Mouse (Mus musculus) stomach, postnatal 0 days (tissue): ENCODE measurements around the gene Snrpg. TPM values are rescaled to one million over a fixed set of nuclear protein-coding genes. Genes with fewer than 3 reads are reported as not detected.

ENCODE experiments used
- ATAC-seq: fragments of 200-750 bp; cut with Nextera tagmentation; 2 replicates; pipeline ENCODE4 v1.8.0; 2017; ENCODE audit not compliant: low FRiP score, low TSS enrichment
- DNase-seq: peaks from one replicate; pipeline ENCODE4 v3.0.0-alpha.2; 2016; ENCODE audit warnings: low spot score
- H3K27ac ChIP-seq: fragments of 300-500 bp; sonication (generic); replicated peaks from 2 replicates; pipeline ENCODE4 v1.5.1; 2014; ENCODE audit warnings: mild to moderate bottlenecking, control low read depth
- H3K27me3 ChIP-seq: fragments of 300-500 bp; sonication (generic); 2 replicates; pipeline ENCODE4 v1.6.1; 2014; ENCODE audit warnings: low read length; ENCODE audit not compliant: control insufficient read depth, insufficient read depth
- H3K36me3 ChIP-seq: fragments of 300-500 bp; sonication (generic); 2 replicates; pipeline ENCODE4 v1.6.1; 2014; ENCODE audit warnings: low read length, mixed read lengths; ENCODE audit not compliant: control insufficient read depth, insufficient read depth
- H3K4me1 ChIP-seq: fragments of 300-500 bp; sonication (generic); replicated peaks from 2 replicates; pipeline ENCODE4 v1.6.1; 2014; ENCODE audit warnings: antibody characterized with exemption; ENCODE audit not compliant: control insufficient read depth, insufficient read depth
- H3K4me2 ChIP-seq: fragments of 300-500 bp; sonication (generic); replicated peaks from 2 replicates; pipeline ENCODE4 v1.6.1; 2014; ENCODE audit warnings: low read depth, mild to moderate bottlenecking, control low read depth, moderate library complexity
- H3K4me3 ChIP-seq: fragments of 300-500 bp; sonication (generic); 2 replicates; pipeline ENCODE4 v1.5.1; 2014; ENCODE audit warnings: low read depth, low read length, control low read depth
- H3K9ac ChIP-seq: fragments of 300-500 bp; sonication (generic); 2 replicates; pipeline ENCODE4 v1.6.1; 2014; ENCODE audit warnings: mild to moderate bottlenecking, low read length, control low read depth, mixed read lengths
- H3K9me3 ChIP-seq: fragments of 300-500 bp; sonication (generic); 2 replicates; pipeline ENCODE4 v1.6.1; 2016; ENCODE audit warnings: low read length; ENCODE audit not compliant: control insufficient read depth
- CTCF ChIP-seq: IDR thresholded peaks from 2 replicates; pipeline ENCODE4 v1.5.1; 2016; ENCODE audit warnings: antibody characterized with exemption, low read depth, mild to moderate bottlenecking, moderate library complexity
- EP300 ChIP-seq: optimal IDR thresholded peaks from 2 replicates; pipeline ENCODE3; 2016; ENCODE audit warnings: antibody characterized with exemption
- WGBS: fragments of 180-500 bp; shearing (Covaris S2); extraction: QIAGEN DNeasy Blood & Tissue Kit; methylation state at CpG from one replicate; pipeline ENCODE4 v1.1.7; 2014; 5-methylcytosine and 5-hydroxymethylcytosine counted together
- polyA plus RNA-seq: library from polyadenylated mRNA; unstranded; fragments of >200 nt; fragmentation: Nextera tagmentation; extraction: Ambion mirVana; gene quantifications from 2 replicates; pipeline ENCODE4 v1.2.1, GENCODE M21; 2015

The Snrpg gene
- polyA plus RNA-seq, 1 experiment from 2014 or later, result 277 TPM

DNA sequence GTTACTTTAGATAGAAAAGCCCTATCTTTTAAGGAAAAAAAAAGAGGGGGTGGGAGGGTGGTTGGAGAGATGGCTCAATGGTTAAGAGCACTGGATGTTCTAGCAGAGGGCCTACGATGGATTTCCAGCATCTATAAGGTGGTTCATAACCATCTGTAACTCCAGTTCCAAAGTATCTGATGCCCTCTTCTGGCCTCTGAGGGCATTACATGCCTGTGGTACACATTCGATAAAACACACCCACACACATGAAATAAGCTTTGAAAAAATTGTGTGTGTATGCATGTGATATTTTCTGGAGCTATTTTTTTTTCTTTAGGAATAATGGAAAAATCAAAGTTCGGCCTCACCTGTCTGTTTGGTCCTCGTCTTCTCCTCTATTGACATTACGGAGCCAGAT, 20.2 kb downstream of the Snrpg start:
- Histone ChIP-seq H3K9me3 (no peaks in the 10 kb centered on the region), H3K4me1 (no peaks in the 10 kb centered on the region), H3K9ac (no peak overlapping the region), H3K4me3 (no peak overlapping the region), H3K36me3 (peaks cover 30% of the 10 kb centered on the region), H3K4me2 (no peak overlapping the region), H3K27me3 (no peaks in the 10 kb centered on the region), H3K27ac (no peak overlapping the region)
- ATAC-seq (no peak), DNase-seq (no peak)
- WGBS, result 97% methylated on average over 5 of the region's 5 CpGs
- TF ChIP-seq EP300 (no peak), CTCF (peak; percentile 62)

DNA sequence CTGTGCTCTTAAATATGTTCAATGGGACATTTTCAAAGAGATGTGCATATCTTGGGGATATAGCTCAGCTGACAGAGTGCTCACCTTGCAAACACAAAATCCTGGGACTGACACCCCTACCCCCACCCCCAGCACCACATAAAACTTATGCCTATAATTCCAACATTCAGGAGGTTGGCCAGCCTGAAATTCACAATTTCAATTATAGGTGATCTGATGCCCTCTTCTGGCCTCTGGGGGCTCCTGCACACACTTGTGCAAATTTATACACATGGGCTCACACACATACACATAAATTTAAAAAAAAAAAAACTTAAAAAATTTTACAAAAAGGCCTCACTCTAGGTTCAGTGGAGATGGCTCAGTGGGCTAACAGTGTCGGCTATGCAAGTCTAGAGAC, 22.1 kb downstream of the Snrpg start:
- 100% methylated on average over 1 of the region's 1 CpGs for WGBS
- no peaks in the 10 kb centered on the region for H3K9me3 ChIP-seq
- ATAC-seq (no peak), DNase-seq (no peak)
- no peaks in the 10 kb centered on the region for H3K27me3 ChIP-seq
- no peak overlapping the region for H3K4me3 ChIP-seq
- no peaks in the 10 kb centered on the region for H3K4me1 ChIP-seq
- no peak overlapping the region for H3K4me2 ChIP-seq
- TF ChIP-seq CTCF, result peak; percentile 35
- no peak for TF ChIP-seq EP300
- no peak overlapping the region for H3K9ac ChIP-seq
- no peak overlapping the region for H3K27ac ChIP-seq
- H3K36me3 ChIP-seq, result peaks cover 25% of the 10 kb centered on the region

DNA sequence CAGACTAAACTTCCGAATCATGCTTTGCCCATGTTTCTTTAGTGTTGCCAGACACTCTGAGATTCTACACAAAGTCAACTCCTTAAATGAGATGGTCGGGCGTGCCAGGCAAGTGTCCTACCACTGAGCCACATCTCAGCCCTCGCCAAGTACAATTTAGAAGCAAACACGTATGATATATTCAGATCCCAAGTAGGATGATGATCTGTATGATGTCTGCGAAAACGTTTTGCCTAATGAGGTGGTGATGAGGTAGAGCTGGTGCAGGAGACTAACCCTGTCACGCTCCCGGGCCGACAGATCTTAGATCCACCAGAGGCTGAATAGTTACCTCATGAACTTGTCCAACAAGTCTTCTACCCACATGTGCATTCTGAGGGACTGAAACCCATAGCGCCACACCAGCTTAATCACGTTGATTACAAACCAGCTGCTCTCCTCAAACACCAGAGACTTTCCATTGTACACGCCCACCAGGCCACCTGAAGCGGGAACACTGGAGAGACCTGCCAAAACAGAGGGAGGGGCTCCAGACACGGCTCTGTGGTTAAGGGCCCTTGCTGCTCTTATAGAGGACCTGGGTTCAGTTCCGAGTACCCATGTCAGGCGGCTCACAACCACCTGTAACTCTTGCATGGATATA, 23.1 kb downstream of the Snrpg start:
- DNase-seq (peak; percentile 50), ATAC-seq (no peak; the same call in 1 of the 2 replicates)
- Histone ChIP-seq H3K27me3 (no peaks in the 10 kb centered on the region), H3K4me1 (no peaks in the 10 kb centered on the region), H3K9me3 (no peaks in the 10 kb centered on the region), H3K4me3 (no peak overlapping the region), H3K9ac (no peak overlapping the region), H3K27ac (no peak overlapping the region), H3K4me2 (peak overlapping the region; percentile 65; the same call in 1 of the 2 replicates), H3K36me3 (peaks cover 17% of the 10 kb centered on the region; the same call in 1 of the 2 replicates)
- TF ChIP-seq CTCF (no peak), EP300 (no peak)
- 69% methylated on average over 17 of the region's 17 CpGs for WGBS

DNA sequence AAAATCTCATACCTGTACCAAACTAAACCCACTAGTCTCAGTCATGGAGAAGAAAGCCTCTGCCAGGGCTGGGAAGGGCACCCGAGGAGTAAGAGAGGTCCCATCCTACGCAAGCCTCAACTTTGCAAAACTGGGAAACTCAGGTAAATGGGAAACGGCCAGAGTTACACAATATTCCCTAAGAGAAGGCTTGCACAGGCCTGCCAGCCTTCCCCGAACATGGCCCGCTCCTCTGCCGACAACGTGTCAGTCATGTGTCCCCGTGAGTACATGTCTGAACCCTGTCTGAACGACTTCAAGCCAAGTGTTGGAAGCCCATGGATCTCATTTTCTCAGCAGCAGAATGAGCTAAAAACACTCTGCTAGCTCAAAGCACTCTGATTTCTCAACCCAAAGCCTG, 23.9 kb downstream of the Snrpg start:
- no peaks in the 10 kb centered on the region for H3K9me3 ChIP-seq
- 72% methylated on average over 9 of the region's 9 CpGs for WGBS
- H3K9ac ChIP-seq, result no peak overlapping the region
- DNase-seq (no peak), ATAC-seq (no peak)
- H3K4me2 ChIP-seq, result peak overlapping the region; percentile 65
- H3K4me3 ChIP-seq, result no peak overlapping the region
- peaks cover 13% of the 10 kb centered on the region; the same call in 1 of the 2 replicates for H3K36me3 ChIP-seq
- peak overlapping the region; percentile 45; the same call in 1 of the 2 replicates for H3K27ac ChIP-seq
- TF ChIP-seq EP300, result no peak
- TF ChIP-seq CTCF, result no peak
- H3K27me3 ChIP-seq, result no peaks in the 10 kb centered on the region
- H3K4me1 ChIP-seq, result no peaks in the 10 kb centered on the region

DNA sequence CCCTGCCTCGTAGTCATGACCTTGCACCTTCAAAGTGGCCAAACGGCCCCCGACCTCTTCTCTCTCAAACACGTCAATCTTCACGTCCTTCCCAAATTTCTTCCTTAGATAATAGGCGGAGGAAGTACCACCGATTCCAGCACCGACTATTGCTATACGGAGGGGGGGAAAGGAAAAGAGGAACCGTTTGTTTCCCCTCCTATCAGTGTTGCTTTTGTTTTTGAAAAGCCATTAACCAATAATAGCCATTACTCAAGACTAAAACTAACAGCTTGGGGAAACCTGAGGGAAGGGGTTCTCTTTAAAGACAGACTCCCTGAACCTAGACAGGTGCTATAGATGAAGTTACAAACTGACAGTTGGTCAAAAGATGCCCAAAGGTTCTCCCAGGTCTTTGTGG, 24.9 kb downstream of the Snrpg start:
- no peak for DNase-seq
- H3K9ac ChIP-seq, result peak overlapping the region; percentile 89
- no peak for ATAC-seq
- H3K36me3 ChIP-seq, result peaks cover 5% of the 10 kb centered on the region; the same call in 1 of the 2 replicates
- H3K9me3 ChIP-seq, result no peaks in the 10 kb centered on the region
- H3K27me3 ChIP-seq, result no peaks in the 10 kb centered on the region
- no peaks in the 10 kb centered on the region for H3K4me1 ChIP-seq
- WGBS, result 24% methylated on average over 10 of the region's 10 CpGs
- TF ChIP-seq EP300, result no peak
- no peak for TF ChIP-seq CTCF
- peak overlapping the region; percentile 94 for H3K4me3 ChIP-seq
- H3K27ac ChIP-seq, result peak overlapping the region; percentile 94
- H3K4me2 ChIP-seq, result peak overlapping the region; percentile 65

DNA sequence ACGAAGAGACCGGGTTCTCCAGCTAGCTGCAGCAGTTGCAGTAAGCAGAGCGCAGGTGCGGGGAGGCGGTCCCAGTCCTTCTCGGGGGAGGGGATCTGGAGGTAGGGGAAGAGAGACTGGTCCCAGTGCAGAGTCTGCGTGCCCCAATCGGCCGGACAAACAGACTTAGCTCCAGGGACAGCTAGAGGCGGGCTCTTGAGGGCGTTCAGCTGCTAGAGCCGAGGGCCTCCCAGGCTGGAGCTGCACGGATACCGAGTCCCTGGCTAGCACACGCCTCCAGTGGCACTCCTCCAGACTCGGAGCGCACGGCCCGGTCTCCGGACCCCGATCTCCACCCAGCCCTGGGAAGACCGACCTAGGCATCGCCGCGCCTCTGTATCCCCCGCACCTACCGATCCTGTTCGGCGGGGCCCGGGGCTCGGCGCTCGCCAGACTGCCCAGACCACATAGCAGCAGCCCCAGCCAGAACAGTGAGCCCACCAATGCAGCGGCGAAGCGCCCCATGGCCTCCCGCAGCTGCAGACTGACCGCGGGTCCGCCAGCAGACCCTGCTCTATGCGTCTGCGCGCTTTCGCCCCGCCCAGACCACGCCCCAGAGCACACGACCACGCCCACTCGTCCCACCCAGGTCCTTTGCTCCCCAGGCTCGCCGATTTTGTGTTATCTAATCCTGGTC, 25.6 kb downstream of the Snrpg start, which contains the start of gene Pcyox1:
TSS of gene Pcyox1 (minus strand) at position 574 of the 676 bp plus-strand sequence.
- H3K4me1 ChIP-seq, result no peaks in the 10 kb centered on the region
- peak; percentile 87 for ATAC-seq
- TF ChIP-seq EP300 (no peak), CTCF (no peak)
- H3K27ac ChIP-seq, result peak within 1 kb of the TSS; percentile 94
- H3K27me3 ChIP-seq, result no peaks in the 10 kb centered on the region
- WGBS, result under 1% methylated on average over 51 of the region's 51 CpGs
- DNase-seq, result peak; percentile 90
- peak within 1 kb of the TSS; percentile 65 for H3K4me2 ChIP-seq
- H3K4me3 ChIP-seq, result peak within 1 kb of the TSS; percentile 94
- no peaks in the 10 kb centered on the region for H3K9me3 ChIP-seq
- peaks cover 2% of the 10 kb centered on the region; the same call in 1 of the 2 replicates for H3K36me3 ChIP-seq
- peak within 1 kb of the TSS; percentile 89 for H3K9ac ChIP-seq
